Mouse (Mus musculus) olfactory bulb, adult 2 months (tissue): ENCODE results near the gene Abce1.

Experiments
- CTCF ChIP-seq: fragments of 200-500 bp; IDR thresholded peaks from 2 replicates; pipeline ENCODE4 v1.5.1; 2012; ENCODE audit warnings: low read depth, mild to moderate bottlenecking, low read length, moderate library complexity; ENCODE audit not compliant: insufficient read depth
- POLR2A ChIP-seq: fragments of 200-500 bp; IDR thresholded peaks from 2 replicates; pipeline ENCODE4 v1.6.1; 2012; ENCODE audit warnings: mild to moderate bottlenecking, low read depth, low read length, moderate library complexity; ENCODE audit not compliant: insufficient read depth

GRCm38 (mm10) chr8:79653736-79654135 lies 57.8 kb downstream of the Abce1 start:
- TF ChIP-seq POLR2A (no peak), CTCF (no peak)
